Mouse (Mus musculus): ENCODE measurements around the gene Apol7e. TPM values are rescaled to one million over a fixed set of nuclear protein-coding genes. Genes with fewer than 3 reads are reported as not detected.

Gene Apol7e
- polyA plus RNA-seq, 1 experiment from 2014 or later = not detected

DNA sequence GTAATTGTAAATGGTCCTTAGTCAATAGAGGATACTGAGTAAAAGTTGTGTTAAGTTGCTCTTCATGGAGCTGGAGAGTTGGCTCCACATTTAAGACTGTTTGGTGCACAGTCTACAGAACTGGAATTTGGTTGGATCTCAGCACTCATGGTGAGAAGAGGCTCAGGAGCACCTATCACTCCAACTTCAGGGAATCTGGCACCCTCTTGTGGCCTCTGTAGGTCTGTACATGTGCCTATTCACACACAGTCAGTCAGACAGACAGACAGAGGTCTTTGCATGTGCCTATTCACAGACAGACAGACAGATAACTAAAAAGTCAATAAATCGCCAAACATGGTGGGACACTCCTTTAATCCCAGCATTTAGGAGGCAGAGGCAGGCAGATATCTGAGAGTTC is 51.8 kb downstream of the Apol7e start:
- H3K4me3 ChIP-seq (replicated peaks; ENCODE audit: low read length) = no peak overlapping the region
- no peaks in the 10 kb centered on the region for H3K4me1 ChIP-seq (replicated peaks; ENCODE audit: control insufficient read depth, insufficient read depth, low read length)
- H3K27ac ChIP-seq = no peak overlapping the region
- 32% methylated on average over 1 of the region's 1 CpGs for WGBS
- no peaks in the 10 kb centered on the region for H3K36me3 ChIP-seq (replicated peaks; ENCODE audit: control insufficient read depth, insufficient read depth)
- no peaks in the 10 kb centered on the region for H3K27me3 ChIP-seq (ENCODE audit: control insufficient read depth, insufficient read depth, low read length)
- no peak for DNase-seq (ENCODE audit: low spot score)
- H3K9ac ChIP-seq = no peak overlapping the region
- ATAC-seq (ENCODE audit: low FRiP score) = no peak
- no peak overlapping the region for H3K4me2 ChIP-seq (replicated peaks)
- H3K9me3 ChIP-seq (ENCODE audit: control insufficient read depth, low read length) = no peaks in the 10 kb centered on the region

DNA sequence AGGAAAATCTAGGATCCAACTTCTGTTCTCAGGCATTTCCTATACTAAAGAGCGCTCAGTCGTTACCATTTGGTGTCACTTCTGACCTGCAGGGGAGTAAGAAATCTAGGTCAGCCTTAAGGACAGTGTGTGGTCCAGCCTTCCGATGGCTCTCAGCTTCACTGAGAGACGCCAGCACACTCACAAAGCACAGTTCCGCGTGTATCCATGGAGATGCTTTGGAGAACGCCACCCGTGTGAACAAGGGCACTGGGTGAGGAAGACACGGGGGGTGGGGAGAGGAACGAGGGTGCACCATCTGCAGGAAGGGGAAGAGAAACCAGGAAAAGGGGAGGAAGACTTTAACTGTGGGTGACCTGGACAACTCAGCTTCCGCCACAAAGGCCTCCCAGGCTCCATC is 53.8 kb downstream of the Apol7e start:
- WGBS = 44% methylated on average over 11 of the region's 11 CpGs
- ATAC-seq (ENCODE audit: low FRiP score) = no peak
- H3K27ac ChIP-seq = no peak overlapping the region
- no peaks in the 10 kb centered on the region for H3K9me3 ChIP-seq (ENCODE audit: control insufficient read depth, low read length)
- DNase-seq (ENCODE audit: low spot score) = no peak
- H3K4me3 ChIP-seq (replicated peaks; ENCODE audit: low read length) = no peak overlapping the region
- H3K27me3 ChIP-seq (ENCODE audit: control insufficient read depth, insufficient read depth, low read length) = no peaks in the 10 kb centered on the region
- H3K9ac ChIP-seq = no peak overlapping the region
- no peaks in the 10 kb centered on the region for H3K36me3 ChIP-seq (replicated peaks; ENCODE audit: control insufficient read depth, insufficient read depth)
- no peak overlapping the region for H3K4me2 ChIP-seq (replicated peaks)
- no peaks in the 10 kb centered on the region for H3K4me1 ChIP-seq (replicated peaks; ENCODE audit: control insufficient read depth, insufficient read depth, low read length)

DNA sequence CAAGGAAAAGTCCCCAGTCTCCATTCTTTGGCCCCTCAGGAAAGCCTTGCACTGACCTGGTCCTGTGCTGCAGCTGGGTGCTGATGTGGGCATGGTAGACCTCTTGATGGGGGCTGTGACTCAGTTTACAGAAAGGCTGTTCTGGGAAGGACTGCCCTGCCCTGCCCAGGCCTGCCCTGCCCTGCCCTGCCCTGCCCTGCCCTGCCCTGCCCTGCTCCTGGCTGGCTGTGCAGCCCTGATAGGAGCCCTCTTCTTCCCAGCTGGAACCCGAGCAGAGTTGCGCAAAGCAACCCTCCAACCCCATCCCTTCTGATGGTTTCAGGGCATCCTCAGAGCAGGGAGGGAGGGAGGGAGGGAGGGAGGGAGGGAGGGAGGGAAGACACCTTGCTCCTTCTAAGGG is 56.5 kb downstream of the Apol7e start:
- WGBS = 63% methylated on average over 2 of the region's 2 CpGs

DNA sequence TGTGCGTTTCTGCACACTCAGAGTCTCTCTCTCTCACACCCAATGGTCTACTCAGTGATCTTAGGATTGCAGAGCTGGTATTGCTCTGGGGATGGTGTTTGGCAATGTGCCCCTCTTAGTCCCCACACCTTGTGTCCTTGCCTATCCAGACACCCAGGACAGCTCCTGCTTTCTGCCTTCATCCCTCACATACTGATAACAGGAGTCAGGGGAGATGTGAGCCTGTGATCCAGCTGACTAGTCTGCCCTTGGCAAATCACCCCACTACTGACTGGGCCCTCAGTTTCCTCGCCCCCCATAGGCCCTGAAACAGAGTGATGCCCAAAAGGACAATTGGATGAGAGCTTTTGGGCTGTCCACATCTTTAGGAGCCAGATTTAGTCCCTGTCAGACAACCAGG is 57.4 kb downstream of the Apol7e start:
- ATAC-seq (ENCODE audit: low FRiP score) (no peak), DNase-seq (ENCODE audit: low spot score) (no peak)
- WGBS = 66% methylated on average over 2 of the region's 2 CpGs
- peaks cover 10% of the 10 kb centered on the region; the same call in 1 of the 2 replicates for H3K36me3 ChIP-seq (replicated peaks; ENCODE audit: control insufficient read depth, insufficient read depth)
- H3K4me1 ChIP-seq (replicated peaks; ENCODE audit: control insufficient read depth, insufficient read depth, low read length) = no peaks in the 10 kb centered on the region
- H3K27ac ChIP-seq = no peak overlapping the region
- no peak overlapping the region for H3K9ac ChIP-seq
- no peak overlapping the region for H3K4me2 ChIP-seq (replicated peaks)
- no peak overlapping the region for H3K4me3 ChIP-seq (replicated peaks; ENCODE audit: low read length)
- no peaks in the 10 kb centered on the region for H3K9me3 ChIP-seq (ENCODE audit: control insufficient read depth, low read length)
- H3K27me3 ChIP-seq (ENCODE audit: control insufficient read depth, insufficient read depth, low read length) = no peaks in the 10 kb centered on the region

More for the DNA sequence above, 56.5 kb downstream of the Apol7e start:
- H3K27ac ChIP-seq = no peak overlapping the region
- no peaks in the 10 kb centered on the region for H3K27me3 ChIP-seq (ENCODE audit: control insufficient read depth, insufficient read depth, low read length)
- 0 out of 2 replicates have a peak, but pooled peaks cover 1% of the 10 kb centered on the region for H3K36me3 ChIP-seq (replicated peaks; ENCODE audit: control insufficient read depth, insufficient read depth)
- H3K9ac ChIP-seq = no peak overlapping the region
- H3K4me1 ChIP-seq (replicated peaks; ENCODE audit: control insufficient read depth, insufficient read depth, low read length) = no peaks in the 10 kb centered on the region
- no peaks in the 10 kb centered on the region for H3K9me3 ChIP-seq (ENCODE audit: control insufficient read depth, low read length)
- no peak for DNase-seq (ENCODE audit: low spot score)
- H3K4me3 ChIP-seq (replicated peaks; ENCODE audit: low read length) = no peak overlapping the region
- H3K4me2 ChIP-seq (replicated peaks) = no peak overlapping the region
- ATAC-seq (ENCODE audit: low FRiP score) = no peak

DNA sequence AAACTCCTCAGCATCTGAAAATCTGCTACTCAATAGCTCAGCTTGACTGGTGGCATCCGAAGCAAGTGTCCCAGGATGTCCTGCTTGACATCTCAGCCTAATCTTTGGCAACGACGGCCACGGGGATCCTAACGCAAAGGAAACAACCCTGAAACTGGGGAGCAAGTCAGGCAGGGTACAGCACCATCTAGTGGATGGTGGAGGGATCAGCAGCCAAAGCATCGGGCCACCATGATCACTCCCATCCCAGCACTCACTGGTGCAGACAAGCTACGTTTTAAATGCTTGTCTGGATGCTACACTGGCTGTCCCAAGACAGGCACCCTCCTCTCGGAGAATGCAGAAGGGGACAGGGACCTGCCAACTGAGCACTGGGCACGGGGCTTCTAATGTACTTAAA is 58.2 kb downstream of the Apol7e start, which contains the start of gene Apol8:
Apol8 (minus strand) TSS at position 156 of the 400 bp plus-strand sequence.
- no peak within 1 kb of the TSS for H3K4me2 ChIP-seq (replicated peaks)
- DNase-seq (ENCODE audit: low spot score) = peak; percentile 66
- 12% methylated on average over 9 of the region's 9 CpGs for WGBS
- no peak for ATAC-seq (ENCODE audit: low FRiP score)
- H3K9me3 ChIP-seq (ENCODE audit: control insufficient read depth, low read length) = no peaks in the 10 kb centered on the region
- no peak within 1 kb of the TSS for H3K4me3 ChIP-seq (replicated peaks; ENCODE audit: low read length)
- H3K4me1 ChIP-seq (replicated peaks; ENCODE audit: control insufficient read depth, insufficient read depth, low read length) = no peaks in the 10 kb centered on the region
- no peaks in the 10 kb centered on the region for H3K27me3 ChIP-seq (ENCODE audit: control insufficient read depth, insufficient read depth, low read length)
- no peak within 1 kb of the TSS for H3K9ac ChIP-seq
- no peak within 1 kb of the TSS for H3K27ac ChIP-seq
- peaks cover 17% of the 10 kb centered on the region for H3K36me3 ChIP-seq (replicated peaks; ENCODE audit: control insufficient read depth, insufficient read depth)

DNA sequence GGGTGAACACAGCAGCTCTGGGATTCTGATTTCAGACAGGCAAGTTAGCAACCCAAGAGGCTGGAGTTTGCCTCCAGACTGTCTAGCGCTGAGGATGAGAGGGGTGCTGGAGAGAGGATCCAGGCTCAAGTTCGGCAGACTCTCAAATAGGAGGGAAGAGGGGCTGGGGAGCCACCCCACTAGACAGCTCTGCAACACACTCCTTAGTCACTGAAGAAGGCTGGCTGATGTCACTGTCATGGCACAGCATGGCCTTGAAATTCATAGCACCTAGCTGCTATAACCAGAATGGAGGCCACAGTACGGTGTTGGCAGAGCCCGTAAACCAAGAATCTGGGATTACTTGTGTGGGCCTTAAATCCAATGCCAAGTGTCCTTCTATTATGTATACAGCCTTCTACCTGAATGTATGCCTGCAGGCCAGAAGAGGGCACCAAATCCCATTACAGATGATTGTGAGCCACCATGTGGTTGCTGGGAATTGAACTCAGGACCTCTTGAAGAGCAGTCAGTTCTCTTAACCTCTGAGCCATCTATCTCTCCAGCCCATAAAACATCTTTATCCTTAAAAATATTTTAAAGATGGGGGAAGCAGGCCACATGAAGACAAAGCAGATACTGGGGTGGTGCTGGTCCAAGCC is 59.0 kb downstream of the Apol7e start:
- Histone ChIP-seq H3K4me1 (replicated peaks; ENCODE audit: control insufficient read depth, insufficient read depth, low read length) (no peaks in the 10 kb centered on the region), H3K36me3 (replicated peaks; ENCODE audit: control insufficient read depth, insufficient read depth) (peaks cover 25% of the 10 kb centered on the region), H3K4me3 (replicated peaks; ENCODE audit: low read length) (no peak overlapping the region), H3K27ac (no peak overlapping the region), H3K4me2 (replicated peaks) (no peak overlapping the region), H3K9ac (no peak overlapping the region), H3K27me3 (ENCODE audit: control insufficient read depth, insufficient read depth, low read length) (no peaks in the 10 kb centered on the region), H3K9me3 (ENCODE audit: control insufficient read depth, low read length) (no peaks in the 10 kb centered on the region)
- no peak for ATAC-seq (ENCODE audit: low FRiP score)
- WGBS = 89% methylated on average over 4 of the region's 4 CpGs
- no peak for DNase-seq (ENCODE audit: low spot score)

DNA sequence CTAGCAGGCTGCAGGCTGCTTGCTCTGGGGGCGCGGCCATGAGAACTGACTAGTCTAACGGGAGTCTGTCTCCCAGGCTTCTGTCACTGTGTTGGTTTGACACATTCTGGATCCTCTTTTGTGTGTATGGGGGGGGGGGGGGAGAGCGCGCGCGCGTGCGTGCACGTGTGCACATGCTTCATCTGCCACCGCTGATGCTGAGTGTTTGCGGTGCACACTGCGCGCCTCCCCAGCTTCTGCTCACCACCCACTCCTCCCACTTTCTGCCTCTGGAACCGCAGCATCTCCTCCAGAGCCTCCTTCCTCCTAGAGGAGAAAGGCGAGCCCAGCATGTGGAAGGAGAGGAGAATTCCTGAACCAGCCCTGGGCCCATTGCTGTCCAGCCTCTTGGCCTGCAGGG is 61.4 kb downstream of the Apol7e start:
- no peak overlapping the region for H3K4me3 ChIP-seq (replicated peaks; ENCODE audit: low read length)
- H3K27me3 ChIP-seq (ENCODE audit: control insufficient read depth, insufficient read depth, low read length) = no peaks in the 10 kb centered on the region
- H3K27ac ChIP-seq = no peak overlapping the region
- DNase-seq (ENCODE audit: low spot score) = no peak
- ATAC-seq (ENCODE audit: low FRiP score) = no peak
- WGBS = 95% methylated on average over 16 of the region's 16 CpGs
- no peaks in the 10 kb centered on the region for H3K9me3 ChIP-seq (ENCODE audit: control insufficient read depth, low read length)
- no peak overlapping the region for H3K4me2 ChIP-seq (replicated peaks)
- H3K9ac ChIP-seq = no peak overlapping the region
- peaks cover 48% of the 10 kb centered on the region for H3K36me3 ChIP-seq (replicated peaks; ENCODE audit: control insufficient read depth, insufficient read depth)
- H3K4me1 ChIP-seq (replicated peaks; ENCODE audit: control insufficient read depth, insufficient read depth, low read length) = no peaks in the 10 kb centered on the region

DNA sequence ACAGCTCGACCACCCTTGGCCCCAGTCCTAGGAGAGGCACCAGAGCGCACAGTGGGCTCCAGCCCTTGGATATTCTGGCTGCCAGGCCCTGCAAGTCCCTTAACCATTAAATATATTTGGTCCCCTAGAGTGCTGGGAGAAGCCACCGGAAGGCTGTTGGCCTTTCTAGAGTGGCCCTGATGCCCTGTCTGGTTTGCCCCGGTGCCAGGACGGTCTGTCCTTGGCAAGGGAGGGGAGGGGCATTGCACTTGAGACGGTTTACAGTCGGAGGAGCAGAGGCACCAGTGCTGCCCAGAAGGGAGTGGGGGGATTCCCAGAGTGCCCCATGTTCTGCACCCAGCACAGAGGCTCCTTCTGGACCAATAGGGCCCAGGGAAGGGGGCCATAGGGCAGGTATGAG is 62.4 kb downstream of the Apol7e start:
- H3K4me2 ChIP-seq (replicated peaks) = no peak overlapping the region

DNA sequence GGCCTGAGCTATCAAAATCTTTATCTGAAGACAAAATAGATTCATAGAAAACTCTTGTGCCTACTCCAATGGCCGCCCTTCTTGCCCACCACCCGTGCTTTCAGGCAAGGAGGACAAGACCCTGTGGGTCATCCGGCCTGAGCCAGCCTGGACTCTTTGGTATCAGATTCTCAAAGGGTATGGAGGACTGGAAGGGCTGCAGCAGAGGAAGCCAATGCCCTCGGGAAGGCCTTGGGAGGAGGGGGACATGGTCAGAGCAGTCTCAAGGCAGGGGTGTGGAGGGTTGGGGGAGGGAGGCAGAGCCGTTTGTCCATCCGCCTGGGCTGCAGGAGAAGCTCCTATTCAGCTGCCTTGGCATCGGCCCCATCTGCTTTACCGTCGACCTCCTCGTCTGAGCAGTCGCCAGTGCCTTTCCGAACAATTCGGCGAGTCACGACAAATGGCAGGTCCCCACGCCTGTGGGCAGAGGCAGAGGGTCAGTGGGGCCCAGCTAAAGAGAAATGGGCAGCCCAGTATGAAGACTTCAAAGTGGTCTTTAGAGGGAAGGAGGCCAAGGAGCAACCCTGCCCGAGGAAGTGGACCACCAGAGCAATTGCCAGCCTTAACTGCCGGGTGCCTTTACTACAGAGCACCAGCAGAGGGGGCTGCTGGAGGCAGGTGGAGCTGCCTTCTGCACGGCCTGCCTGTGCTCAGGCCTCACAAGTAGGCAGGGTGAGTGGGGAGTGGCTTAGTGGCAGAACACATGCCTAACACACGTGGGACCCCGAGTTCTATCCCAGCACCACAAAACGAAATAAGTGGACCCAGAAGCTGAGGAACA is 63.1 kb downstream of the Apol7e start:
- 78% methylated on average over 22 of the region's 22 CpGs for WGBS
- Histone ChIP-seq H3K9me3 (ENCODE audit: control insufficient read depth, low read length) (no peaks in the 10 kb centered on the region), H3K4me3 (replicated peaks; ENCODE audit: low read length) (no peak overlapping the region), H3K36me3 (replicated peaks; ENCODE audit: control insufficient read depth, insufficient read depth) (peaks cover 66% of the 10 kb centered on the region), H3K4me1 (replicated peaks; ENCODE audit: control insufficient read depth, insufficient read depth, low read length) (no peaks in the 10 kb centered on the region), H3K27me3 (ENCODE audit: control insufficient read depth, insufficient read depth, low read length) (no peaks in the 10 kb centered on the region), H3K27ac (no peak overlapping the region), H3K4me2 (replicated peaks) (no peak overlapping the region), H3K9ac (no peak overlapping the region)
- DNase-seq (ENCODE audit: low spot score) (peak; percentile 47), ATAC-seq (ENCODE audit: low FRiP score) (no peak)

More for the DNA sequence above, 62.4 kb downstream of the Apol7e start:
- 95% methylated on average over 7 of the region's 7 CpGs for WGBS
- no peaks in the 10 kb centered on the region for H3K4me1 ChIP-seq (replicated peaks; ENCODE audit: control insufficient read depth, insufficient read depth, low read length)
- no peak for ATAC-seq (ENCODE audit: low FRiP score)
- no peak overlapping the region for H3K27ac ChIP-seq
- no peak for DNase-seq (ENCODE audit: low spot score)
- no peaks in the 10 kb centered on the region for H3K9me3 ChIP-seq (ENCODE audit: control insufficient read depth, low read length)
- no peak overlapping the region for H3K9ac ChIP-seq
- H3K36me3 ChIP-seq (replicated peaks; ENCODE audit: control insufficient read depth, insufficient read depth) = peaks cover 59% of the 10 kb centered on the region
- no peaks in the 10 kb centered on the region for H3K27me3 ChIP-seq (ENCODE audit: control insufficient read depth, insufficient read depth, low read length)
- no peak overlapping the region for H3K4me3 ChIP-seq (replicated peaks; ENCODE audit: low read length)
